Mouse (Mus musculus) neural tube, embryonic 14.5 days (tissue): ENCODE results near the gene Fbxo9. TPM values are rescaled to one million over a fixed set of nuclear protein-coding genes. Genes with fewer than 3 reads are reported as not detected.

Experiments
- ATAC-seq: fragments of 200-750 bp; cut with Nextera tagmentation; 2 replicates; pipeline ENCODE4 v1.8.0; 2017; ENCODE audit warnings: low read depth, mild to moderate bottlenecking, moderate TSS enrichment, moderate library complexity
- H3K27ac ChIP-seq: fragments of 300-500 bp; sonication (generic); 2 replicates; pipeline ENCODE4 v1.5.1; 2014; ENCODE audit warnings: low read depth, mild to moderate bottlenecking, control low read depth, low read length, moderate library complexity, mixed read lengths
- H3K27me3 ChIP-seq: fragments of 300-500 bp; sonication (generic); 2 replicates; pipeline ENCODE4 v1.6.1; 2014; ENCODE audit warnings: low read length; ENCODE audit not compliant: control insufficient read depth, insufficient read depth
- H3K36me3 ChIP-seq: fragments of 300-500 bp; sonication (generic); 2 replicates; pipeline ENCODE4 v1.6.1; 2014; ENCODE audit warnings: low read length, mixed read lengths; ENCODE audit not compliant: control insufficient read depth, insufficient read depth
- H3K4me1 ChIP-seq: fragments of 300-500 bp; sonication (generic); 2 replicates; pipeline ENCODE4 v1.6.1; 2014; ENCODE audit warnings: low read length; ENCODE audit not compliant: control insufficient read depth, insufficient read depth
- H3K4me2 ChIP-seq: fragments of 300-500 bp; sonication (generic); 2 replicates; pipeline ENCODE4 v1.6.1; 2014; ENCODE audit warnings: mild to moderate bottlenecking, low read depth, low read length, control low read depth
- H3K4me3 ChIP-seq: fragments of 300-500 bp; sonication (generic); 2 replicates; pipeline ENCODE4 v1.5.1; 2014; ENCODE audit warnings: low read depth, low read length, control low read depth, mixed read lengths
- H3K9ac ChIP-seq: fragments of 300-500 bp; sonication (generic); replicated peaks from 2 replicates; pipeline ENCODE4 v1.6.1; 2014; ENCODE audit warnings: low read depth, mild to moderate bottlenecking, control low read depth, low read length, mixed read lengths
- H3K9me3 ChIP-seq: fragments of 300-500 bp; sonication (generic); 2 replicates; pipeline ENCODE4 v1.6.1; 2016; ENCODE audit warnings: low read length; ENCODE audit not compliant: control insufficient read depth
- WGBS: fragments of 180-500 bp; shearing (Covaris S2); extraction: QIAGEN DNeasy Blood & Tissue Kit; methylation state at CpG from one replicate; pipeline ENCODE4 v1.1.7; 2014; 5-methylcytosine and 5-hydroxymethylcytosine counted together
- polyA plus RNA-seq: library from polyadenylated mRNA; unstranded; fragments of >200 nt; fragmentation: Nextera tagmentation; extraction: Ambion mirVana; gene quantifications from 2 replicates; pipeline ENCODE4 v1.2.1, GENCODE M21; 2014

The Fbxo9 gene
- polyA plus RNA-seq, 1 experiment from 2014 or later, result 94.7 TPM

DNA sequence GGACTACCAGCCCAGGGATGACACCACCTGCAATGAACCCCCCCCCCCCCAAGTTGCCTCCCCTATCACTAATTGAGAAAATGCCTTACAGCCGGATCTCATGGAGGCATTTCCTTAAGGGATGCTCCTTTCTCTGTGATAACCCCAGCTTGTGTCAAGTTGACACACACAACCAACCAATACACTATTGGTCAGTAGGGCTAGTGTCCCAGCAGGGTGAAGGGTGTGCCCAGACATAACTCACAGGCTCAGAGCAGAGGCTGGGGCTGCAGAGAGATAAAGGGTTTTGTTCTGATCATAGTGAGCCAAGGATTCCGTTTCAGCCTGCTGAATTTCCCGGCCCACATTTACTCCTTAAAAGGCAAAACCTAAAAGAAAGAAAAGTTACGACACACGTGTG is 38.4 kb downstream of the Fbxo9 start:
- ATAC-seq, result no peak
- Histone ChIP-seq H3K27ac (no peak overlapping the region), H3K36me3 (no peaks in the 10 kb centered on the region), H3K9me3 (no peaks in the 10 kb centered on the region), H3K27me3 (no peaks in the 10 kb centered on the region), H3K4me1 (no peaks in the 10 kb centered on the region), H3K9ac (no peak overlapping the region), H3K4me2 (no peak overlapping the region), H3K4me3 (no peak overlapping the region)
- whole genome bisulfite sequencing, result 81% methylated on average over 5 of the region's 5 CpGs

DNA sequence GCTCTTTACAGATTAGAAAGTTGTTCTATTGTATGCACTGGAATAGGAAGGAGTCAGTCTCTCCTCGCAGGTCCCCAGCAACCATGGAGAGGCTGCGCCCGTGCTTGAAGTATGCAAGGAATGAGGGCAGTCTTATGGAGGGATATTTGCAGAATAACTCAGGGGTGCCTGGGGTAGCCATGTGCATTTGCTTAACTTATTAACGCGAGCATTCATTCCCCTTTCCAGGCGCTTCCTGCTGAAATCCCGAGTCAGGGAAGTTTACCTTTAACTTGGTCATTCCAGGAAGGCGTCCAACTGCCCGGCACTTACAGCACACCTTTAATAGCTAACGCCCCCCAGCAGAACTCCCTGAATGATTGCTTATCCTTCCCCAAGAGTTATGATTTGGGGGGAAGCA is 44.7 kb downstream of the Fbxo9 start:
- Histone ChIP-seq H3K36me3 (no peaks in the 10 kb centered on the region), H3K9ac (no peak overlapping the region), H3K27ac (no peak overlapping the region), H3K27me3 (no peaks in the 10 kb centered on the region), H3K9me3 (no peaks in the 10 kb centered on the region), H3K4me2 (no peak overlapping the region), H3K4me1 (no peaks in the 10 kb centered on the region), H3K4me3 (no peak overlapping the region)
- no peak for ATAC-seq
- WGBS, result 83% methylated on average over 10 of the region's 10 CpGs

GRCm38 (mm10) chr9:78062392-78062791 is 46.5 kb downstream of the Fbxo9 start:
- 79% methylated on average over 9 of the region's 9 CpGs for WGBS
- H3K9ac ChIP-seq, result no peak overlapping the region
- no peak overlapping the region for H3K4me3 ChIP-seq
- no peak for ATAC-seq
- no peak overlapping the region for H3K27ac ChIP-seq
- no peaks in the 10 kb centered on the region for H3K36me3 ChIP-seq
- H3K27me3 ChIP-seq, result no peaks in the 10 kb centered on the region
- H3K4me1 ChIP-seq, result no peaks in the 10 kb centered on the region
- H3K9me3 ChIP-seq, result no peaks in the 10 kb centered on the region
- H3K4me2 ChIP-seq, result no peak overlapping the region

DNA sequence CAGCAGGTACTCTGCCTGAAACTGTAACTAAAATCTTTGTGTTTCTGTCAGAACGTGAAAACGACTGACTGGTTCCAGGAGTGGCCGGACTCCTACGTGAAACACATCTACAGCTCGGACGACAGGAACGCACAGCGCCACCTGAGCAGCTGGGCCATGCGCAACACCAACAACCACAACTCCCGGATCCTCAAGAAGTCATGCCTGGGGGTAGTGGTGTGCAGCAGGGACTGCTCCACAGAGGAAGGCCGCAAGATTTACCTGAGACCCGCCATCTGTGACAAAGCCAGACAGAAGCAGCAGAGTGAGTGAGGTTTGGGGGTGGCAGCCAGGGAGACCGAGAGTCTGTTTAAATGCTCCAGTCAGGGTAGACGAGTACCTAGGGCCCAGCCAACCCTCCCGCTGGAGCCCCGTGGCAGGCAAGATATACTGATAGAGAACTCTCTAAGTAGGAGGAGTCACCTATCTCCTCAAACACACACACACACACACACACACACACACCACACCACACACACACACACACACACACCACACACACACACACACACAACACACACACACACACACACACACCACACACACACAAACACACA is 49.2 kb downstream of the Fbxo9 start:
- no peak for ATAC-seq
- no peaks in the 10 kb centered on the region for H3K4me1 ChIP-seq
- no peaks in the 10 kb centered on the region for H3K27me3 ChIP-seq
- no peak overlapping the region for H3K4me3 ChIP-seq
- no peaks in the 10 kb centered on the region for H3K9me3 ChIP-seq
- H3K9ac ChIP-seq, result no peak overlapping the region
- H3K27ac ChIP-seq, result no peak overlapping the region
- WGBS, result 91% methylated on average over 16 of the region's 16 CpGs
- H3K4me2 ChIP-seq, result no peak overlapping the region
- no peaks in the 10 kb centered on the region for H3K36me3 ChIP-seq

GRCm38 (mm10) chr9:78054298-78054697 is 54.6 kb downstream of the Fbxo9 start:
- no peak overlapping the region for H3K9ac ChIP-seq
- no peak overlapping the region for H3K4me2 ChIP-seq
- 79% methylated on average over 3 of the region's 3 CpGs for WGBS
- H3K9me3 ChIP-seq, result no peaks in the 10 kb centered on the region
- no peaks in the 10 kb centered on the region for H3K36me3 ChIP-seq
- no peaks in the 10 kb centered on the region for H3K27me3 ChIP-seq
- no peak for ATAC-seq
- H3K27ac ChIP-seq, result no peak overlapping the region
- no peak overlapping the region for H3K4me3 ChIP-seq
- H3K4me1 ChIP-seq, result no peaks in the 10 kb centered on the region

DNA sequence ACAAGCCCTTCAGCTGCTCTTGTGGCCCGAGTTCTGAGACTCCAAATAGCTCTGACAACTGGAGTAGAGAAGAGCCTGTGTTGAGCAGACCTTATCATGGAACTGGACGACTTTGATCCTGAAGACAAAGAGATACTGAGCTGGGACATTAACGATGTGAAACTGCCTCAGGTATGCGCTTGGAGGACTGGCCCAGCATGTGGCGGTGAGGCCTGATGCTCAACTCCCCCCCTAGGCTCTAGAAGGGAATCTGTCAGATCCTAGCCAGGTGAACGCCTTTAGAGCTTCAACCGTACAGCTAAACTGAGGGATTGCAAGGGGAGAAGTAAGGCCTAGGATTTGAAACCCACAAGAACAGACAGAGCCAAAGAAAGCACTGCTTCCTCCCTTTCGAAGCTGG is 55.0 kb downstream of the Fbxo9 start:
- Histone ChIP-seq H3K4me2 (no peak overlapping the region), H3K4me3 (no peak overlapping the region), H3K4me1 (no peaks in the 10 kb centered on the region), H3K27ac (no peak overlapping the region), H3K9ac (no peak overlapping the region), H3K36me3 (no peaks in the 10 kb centered on the region), H3K27me3 (no peaks in the 10 kb centered on the region), H3K9me3 (no peaks in the 10 kb centered on the region)
- ATAC-seq, result no peak
- WGBS, result 81% methylated on average over 8 of the region's 8 CpGs

DNA sequence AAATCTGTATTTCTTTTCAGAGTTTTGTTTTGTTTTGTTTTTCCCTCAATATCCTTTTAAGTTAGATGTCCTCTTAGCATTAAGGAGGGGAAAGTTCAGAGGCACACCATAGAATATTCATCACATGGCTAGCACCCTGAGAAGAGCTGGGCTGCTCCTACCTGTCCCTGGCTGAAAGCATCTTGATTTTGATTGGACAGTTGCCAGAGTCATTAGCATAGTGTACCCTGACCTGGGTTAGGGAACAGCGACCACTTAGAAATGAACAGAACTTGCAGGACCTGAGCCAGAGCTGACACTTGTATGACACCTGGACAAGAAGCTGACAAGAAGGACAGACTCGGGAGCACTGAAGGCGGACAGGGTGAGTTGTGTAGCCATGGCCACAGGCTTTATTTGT is 57.2 kb downstream of the Fbxo9 start, which contains the start of gene Gcm1:
TSS of gene Gcm1 (plus strand) at position 248 of the 400 bp plus-strand sequence.
- H3K36me3 ChIP-seq, result no peaks in the 10 kb centered on the region
- H3K27ac ChIP-seq, result no peak within 1 kb of the TSS
- H3K9ac ChIP-seq, result no peak within 1 kb of the TSS
- ATAC-seq, result no peak
- H3K4me3 ChIP-seq, result no peak within 1 kb of the TSS
- no peaks in the 10 kb centered on the region for H3K9me3 ChIP-seq
- 54% methylated on average over 3 of the region's 3 CpGs for WGBS
- no peaks in the 10 kb centered on the region for H3K27me3 ChIP-seq
- H3K4me1 ChIP-seq, result no peaks in the 10 kb centered on the region
- H3K4me2 ChIP-seq, result no peak within 1 kb of the TSS

DNA sequence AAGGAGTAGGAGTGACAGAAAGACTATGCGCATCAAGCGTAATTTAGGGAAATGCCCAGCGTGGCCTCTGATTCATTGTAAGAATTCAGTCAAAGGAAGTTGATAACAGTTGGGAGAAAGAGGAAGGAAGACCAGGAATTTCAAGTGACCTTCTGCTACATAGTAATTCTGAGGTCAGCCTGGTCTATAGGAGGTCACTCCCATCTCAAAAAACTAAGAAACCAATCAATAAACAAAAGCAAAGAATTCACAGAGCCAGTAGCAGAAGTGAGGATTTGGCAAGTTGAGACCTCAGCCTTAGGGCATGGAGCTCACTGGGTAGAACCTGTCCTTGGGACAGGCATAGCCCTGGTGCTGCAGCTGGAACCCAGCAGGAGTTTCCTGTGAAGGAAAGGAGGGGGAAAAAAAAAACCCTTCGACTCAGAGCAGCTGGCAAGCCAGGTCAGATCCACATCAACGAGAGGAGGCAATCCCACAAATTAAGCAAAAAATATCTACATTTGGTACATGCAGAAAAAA is 58.4 kb downstream of the Fbxo9 start:
- no peaks in the 10 kb centered on the region for H3K4me1 ChIP-seq
- H3K27ac ChIP-seq, result no peak overlapping the region
- H3K27me3 ChIP-seq, result no peaks in the 10 kb centered on the region
- H3K36me3 ChIP-seq, result no peaks in the 10 kb centered on the region
- H3K4me3 ChIP-seq, result no peak overlapping the region
- no peak for ATAC-seq
- no peak overlapping the region for H3K4me2 ChIP-seq
- no peak overlapping the region for H3K9ac ChIP-seq
- H3K9me3 ChIP-seq, result no peaks in the 10 kb centered on the region
- 56% methylated on average over 5 of the region's 5 CpGs for WGBS

- Histone ChIP-seq H3K9me3 (no peaks in the 10 kb centered on the region), H3K27me3 (no peaks in the 10 kb centered on the region), H3K36me3 (no peaks in the 10 kb centered on the region), H3K4me1 (no peaks in the 10 kb centered on the region), H3K4me3 (no peak overlapping the region), H3K4me2 (no peak overlapping the region), H3K9ac (no peak overlapping the region), H3K27ac (no peak overlapping the region)
- 61% methylated on average over 20 of the region's 20 CpGs for WGBS
- ATAC-seq, result no peak
Observed at GRCm38 (mm10) chr9:78046755-78047154, 62.1 kb downstream of the Fbxo9 start.
